ENCODE assay signal across 8 mouse cellular contexts in the genomic region with DNA sequence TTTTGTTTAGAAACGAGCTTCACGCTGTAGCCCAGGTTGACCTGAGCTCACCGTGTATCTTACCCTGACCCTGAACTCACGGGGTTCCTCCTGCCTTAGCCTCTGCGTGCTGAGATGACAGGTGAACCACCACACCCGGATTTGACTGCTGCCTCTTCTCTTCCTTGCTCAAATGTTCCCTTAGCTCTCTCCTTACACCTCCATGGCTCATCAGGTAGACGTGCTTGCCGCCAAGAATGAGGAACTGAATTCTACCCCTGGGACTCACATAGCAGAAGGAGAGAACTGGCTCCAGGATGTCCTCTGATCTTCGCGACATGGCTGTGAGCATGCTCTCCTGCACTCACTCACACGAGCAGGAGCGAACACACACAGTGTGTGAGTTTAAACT. TPM values are rescaled to one million over a fixed set of nuclear protein-coding genes. Genes with fewer than 3 reads are reported as not detected.
A peak's percentile ranks its signal among the peaks of the same experiment; 100 is the strongest.
DNase-seq lines count a peak whose midpoint lies in the region; ATAC-seq and TF ChIP-seq lines count a peak whose summit lies in the region.

No protein-coding gene starts in this region.

- no peaks in the 10 kb centered on the region; the same call in 1 of the 2 replicates for H3K27me3 ChIP-seq in intestine, embryonic 14.5 days (replicated peaks; ENCODE audit: control insufficient read depth, insufficient read depth, low read length)
- H3K27me3 ChIP-seq in neural tube, embryonic 15.5 days (replicated peaks): peaks cover 10% of the 10 kb centered on the region

- no peak overlapping the region for H3K9ac ChIP-seq in intestine, embryonic 14.5 days (ENCODE audit: low read length)
- H3K9ac ChIP-seq in neural tube, embryonic 15.5 days (replicated peaks): no peak overlapping the region

- peak; percentile 5 for DNase-seq in lung, adult 2 months
- DNase-seq in lung, postnatal 4 days: no peak
- DNase-seq in intestine, embryonic 14.5 days (ENCODE audit: low spot score): peak; percentile 61
- no peak for DNase-seq in frontal cortex, adult 2 months (ENCODE audit: extremely low spot score in 1 of 2, low spot score in 1 of 2)
- no peak for DNase-seq in right cerebral cortex, adult 2 months (ENCODE audit: low spot score in 2 of 2)
- DNase-seq in adrenal gland, postnatal 36 days: no peak

- peak overlapping the region; percentile 46 for H3K4me2 ChIP-seq in intestine, embryonic 14.5 days (ENCODE audit: low read length)
- peak overlapping the region; percentile 41 for H3K4me2 ChIP-seq in neural tube, embryonic 15.5 days

- no peak overlapping the region for H3K27ac ChIP-seq in bone marrow, adult 2 months (ENCODE audit: control insufficient read depth, insufficient read depth, low read depth, low read length, poor library complexity)
- no peak overlapping the region for H3K27ac ChIP-seq in intestine, embryonic 14.5 days (ENCODE audit: low read depth)
- H3K27ac ChIP-seq in neural tube, embryonic 15.5 days (replicated peaks): no peak overlapping the region

- ATAC-seq in intestine, embryonic 14.5 days (replicated peaks; ENCODE audit: low FRiP score, low TSS enrichment, low read depth): no peak
- ATAC-seq in neural tube, embryonic 15.5 days (ENCODE audit: low FRiP score): no peak

- H3K4me3 ChIP-seq in lung, adult 2 months (replicated peaks; ENCODE audit: extremely low read depth, low read depth, low read length): no peak overlapping the region
- H3K4me3 ChIP-seq in bone marrow, adult 2 months (replicated peaks; ENCODE audit: control insufficient read depth, low read depth, low read length): peak overlapping the region; percentile 27
- H3K4me3 ChIP-seq in intestine, embryonic 14.5 days (ENCODE audit: low read depth, low read length): no peak overlapping the region
- H3K4me3 ChIP-seq in neural tube, embryonic 15.5 days (replicated peaks): no peak overlapping the region

- H3K4me1 ChIP-seq in lung, adult 2 months (ENCODE audit: control insufficient read depth, insufficient read depth, low read length): peaks cover 4% of the 10 kb centered on the region; the same call in 1 of the 2 replicates
- no peaks in the 10 kb centered on the region; the same call in 1 of the 2 replicates for H3K4me1 ChIP-seq in bone marrow, adult 2 months (ENCODE audit: control insufficient read depth, insufficient read depth, low read length)
- H3K4me1 ChIP-seq in intestine, embryonic 14.5 days (replicated peaks; ENCODE audit: control insufficient read depth, insufficient read depth, low read length): peaks cover 10% of the 10 kb centered on the region; the same call in 1 of the 2 replicates
- H3K4me1 ChIP-seq in neural tube, embryonic 15.5 days: peaks cover 10% of the 10 kb centered on the region

- no peak for TF ChIP-seq CTCF in lung, adult 2 months (IDR thresholded peaks at IDR 0.05; ENCODE audit: insufficient read depth, low read length)
- no peak for TF ChIP-seq CTCF in bone marrow, adult 2 months (IDR thresholded peaks at IDR 0.05; ENCODE audit: control insufficient read depth, insufficient read depth, low read length)

- no peaks in the 10 kb centered on the region for H3K9me3 ChIP-seq in intestine, embryonic 14.5 days (ENCODE audit: control insufficient read depth, low read length)
- no peaks in the 10 kb centered on the region for H3K9me3 ChIP-seq in neural tube, embryonic 15.5 days (replicated peaks)

- H3K36me3 ChIP-seq in intestine, embryonic 14.5 days (ENCODE audit: control insufficient read depth, insufficient read depth, low read length): no peaks in the 10 kb centered on the region
- H3K36me3 ChIP-seq in neural tube, embryonic 15.5 days: no peaks in the 10 kb centered on the region

- 16% methylated on average over 12 of the region's 12 CpGs for WGBS in lung, adult 2 months
- WGBS in bone marrow, adult 2 months: 2% methylated on average over 12 of the region's 12 CpGs
- WGBS in intestine, embryonic 14.5 days: 21% methylated on average over 12 of the region's 12 CpGs
- WGBS in neural tube, embryonic 15.5 days: 27% methylated on average over 12 of the region's 12 CpGs

- no peak for TF ChIP-seq POLR2A in lung, adult 2 months (IDR thresholded peaks at IDR 0.05; ENCODE audit: borderline replicate concordance, extremely low read depth, low read depth, low read length)
- no peak for TF ChIP-seq POLR2A in bone marrow, adult 2 months (IDR thresholded peaks at IDR 0.05; ENCODE audit: borderline replicate concordance, control insufficient read depth, low read depth, low read length)

RNA-seq across cellular contexts. Expression of gene Jarid2, which starts 55.3 kb away (rescaled TPM):
- polyA plus RNA-seq in lung, adult 2 months (2012; rRNA removed): 7.5 and 9.6 TPM in 2 replicates
- 30.0 and 36.0 TPM in 2 replicates for polyA plus RNA-seq in bone marrow, adult 2 months (2011; ENCODE audit: insufficient read depth, insufficient read length, low replicate concordance, missing spikeins)
- 20.3 and 21.6 TPM in 2 replicates for polyA plus RNA-seq in intestine, embryonic 14.5 days (2014; fragmentation: Nextera tagmentation; extraction: Ambion mirVana)
- polyA plus RNA-seq in neural tube, embryonic 15.5 days (2015; fragmentation: Nextera tagmentation; extraction: Ambion mirVana): 31.1 and 31.7 TPM in 2 replicates
- polyA plus RNA-seq in frontal cortex, adult 2 months (2012; rRNA removed): 25.2 and 27.7 TPM in 2 replicates
- 10 to 100 TPM; 35.8 to 40.6 TPM for total RNA-seq in adrenal gland, postnatal 36 days (2021)

Comparison
In these comparisons a context has a peak if more than half of its experiments do, and no peak if none do; other contexts are left out.
1. DNase-seq: peak in lung, adult 2 months (single experiment) and intestine, embryonic 14.5 days (single experiment); none in lung, postnatal 4 days (0 of 2), frontal cortex, adult 2 months (0 of 2), right cerebral cortex, adult 2 months (0 of 2) and adrenal gland, postnatal 36 days (0 of 2).